Mouse (Mus musculus) gastrocnemius, adult 8-10 months (tissue): Measurements from ENCODE around the gene Ercc6. TPM values are rescaled to one million over a fixed set of nuclear protein-coding genes. Genes with fewer than 3 reads are reported as not detected.

Source experiments
- total RNA-seq, 4 experiments: library from RNA; stranded (reverse); gene quantifications; 2 replicates each; pipeline ENCODE4 v1.2.4; 2022

Gene Ercc6
- total RNA-seq, 4 experiments from 2014 or later = 3.2 to 6.4 (median 4.6) TPM

Other genes with a start within 250 kb of the Ercc6 start
- under 1 TPM; 0.34 to 0.75 (median 0.45) TPM for gene Ogdhl, start 191.5 kb upstream of the Ercc6 start, total RNA-seq
- gene 1700024G13Rik, start 125.1 kb upstream of the Ercc6 start, total RNA-seq = not detected
- not detected for gene Slc18a3, start 48.7 kb upstream of the Ercc6 start, total RNA-seq
- not detected for gene Chat, start 47.5 kb upstream of the Ercc6 start, total RNA-seq
- gene Prrxl1, start 85.9 kb downstream of the Ercc6 start, total RNA-seq = not detected
- 100 to 1,000 TPM; 314 to 378 (median 368) TPM for gene 3425401B19Rik, start 171.8 kb downstream of the Ercc6 start, total RNA-seq